Mouse (Mus musculus) embryonic facial prominence, embryonic 11.5 days (tissue): Measurements from ENCODE around the gene 2310022A10Rik. TPM values are rescaled to one million over a fixed set of nuclear protein-coding genes. Genes with fewer than 3 reads are reported as not detected.

ENCODE experiments used
- ATAC-seq: fragments of 200-750 bp; cut with Nextera tagmentation; replicated peaks from 2 replicates; pipeline ENCODE4 v1.8.0; 2017; ENCODE audit warnings: low read depth; ENCODE audit not compliant: insufficient number of reproducible peaks, low FRiP score, low TSS enrichment
- DNase-seq: peaks from one replicate; pipeline ENCODE4 v3.0.0-alpha.2; 2015; ENCODE audit warnings: low spot score
- H3K27ac ChIP-seq: fragments of 300-500 bp; sonication (generic); replicated peaks from 2 replicates; pipeline ENCODE4 v1.5.1; 2014; ENCODE audit warnings: mild to moderate bottlenecking, low read depth, low read length, control low read depth
- H3K27me3 ChIP-seq: fragments of 300-500 bp; sonication (generic); 2 replicates; pipeline ENCODE4 v1.6.1; 2014; ENCODE audit warnings: mild to moderate bottlenecking, low read length, moderate library complexity, mixed read lengths; ENCODE audit not compliant: control insufficient read depth, insufficient read depth
- H3K36me3 ChIP-seq: fragments of 300-500 bp; sonication (generic); replicated peaks from 2 replicates; pipeline ENCODE4 v1.6.1; 2014; ENCODE audit warnings: low read depth, mild to moderate bottlenecking, low read length, moderate library complexity, mixed read lengths; ENCODE audit not compliant: control insufficient read depth, insufficient read depth
- H3K4me1 ChIP-seq: fragments of 300-500 bp; sonication (generic); 2 replicates; pipeline ENCODE4 v1.6.1; 2014; ENCODE audit warnings: low read length, mixed read lengths; ENCODE audit not compliant: control insufficient read depth, insufficient read depth
- H3K4me2 ChIP-seq: fragments of 300-500 bp; sonication (generic); 2 replicates; pipeline ENCODE4 v1.6.1; 2014; ENCODE audit warnings: low read depth, mild to moderate bottlenecking, control low read depth, low read length, moderate library complexity
- H3K4me3 ChIP-seq: fragments of 300-500 bp; sonication (generic); 2 replicates; pipeline ENCODE4 v1.5.1; 2014; ENCODE audit warnings: low read depth, low read length, control low read depth
- H3K9ac ChIP-seq: fragments of 300-500 bp; sonication (generic); replicated peaks from 2 replicates; pipeline ENCODE4 v1.6.1; 2014; ENCODE audit warnings: mild to moderate bottlenecking, control low read depth, low read length
- H3K9me3 ChIP-seq: fragments of 300-500 bp; sonication (generic); replicated peaks from 2 replicates; pipeline ENCODE4 v1.6.1; 2016; ENCODE audit warnings: mild to moderate bottlenecking, low read length, inconsistent platforms, mixed read lengths; ENCODE audit not compliant: control insufficient read depth
- WGBS: fragments of 180-500 bp; shearing (Covaris S2); extraction: QIAGEN DNeasy Blood & Tissue Kit; methylation state at CpG from one replicate; pipeline ENCODE4 v1.1.7; 2014; 5-methylcytosine and 5-hydroxymethylcytosine counted together
- polyA plus RNA-seq: library from polyadenylated mRNA; unstranded; fragments of >200 nt; fragmentation: Nextera tagmentation; extraction: Ambion mirVana; gene quantifications from 2 replicates; pipeline ENCODE4 v1.2.1, GENCODE M21; 2014

2310022A10Rik gene
- polyA plus RNA-seq, 1 experiment from 2014 or later = 27.5 TPM

GRCm38 (mm10) chr7:27520104-27520503 lies 32.9 kb upstream of the 2310022A10Rik start:
- Histone ChIP-seq H3K4me3 (no peak overlapping the region), H3K27me3 (no peaks in the 10 kb centered on the region)

GRCm38 (mm10) chr7:27520599-27520998 lies 32.4 kb upstream of the 2310022A10Rik start:
- Histone ChIP-seq H3K36me3 (no peaks in the 10 kb centered on the region), H3K27me3 (no peaks in the 10 kb centered on the region), H3K4me2 (no peak overlapping the region), H3K4me1 (no peaks in the 10 kb centered on the region), H3K4me3 (no peak overlapping the region), H3K27ac (no peak overlapping the region), H3K9me3 (no peaks in the 10 kb centered on the region), H3K9ac (no peak overlapping the region)
- no peak for ATAC-seq
- WGBS = 69% methylated on average over 1 of the region's 1 CpGs
- no peak for DNase-seq

More at GRCm38 (mm10) chr7:27520104-27520503, 32.9 kb upstream of the 2310022A10Rik start:
- H3K27ac ChIP-seq = no peak overlapping the region
- no peaks in the 10 kb centered on the region for H3K4me1 ChIP-seq
- no peak for ATAC-seq
- no peaks in the 10 kb centered on the region for H3K36me3 ChIP-seq
- no peak for DNase-seq
- H3K9me3 ChIP-seq = no peaks in the 10 kb centered on the region
- no peak overlapping the region for H3K4me2 ChIP-seq
- no peak overlapping the region for H3K9ac ChIP-seq

- 71% methylated on average over 5 of the region's 5 CpGs for WGBS
- ATAC-seq = no peak
- H3K27me3 ChIP-seq = no peaks in the 10 kb centered on the region
These were observed 30.1 kb upstream of the 2310022A10Rik start, which contains the start of gene Hipk4 for GRCm38 (mm10) chr7:27522967-27523366. TSS of gene Hipk4 (plus strand) at chr7:27523267.

GRCm38 (mm10) chr7:27523805-27524204 lies 29.2 kb upstream of the 2310022A10Rik start:
- Histone ChIP-seq H3K27me3 (no peaks in the 10 kb centered on the region), H3K36me3 (no peaks in the 10 kb centered on the region), H3K4me1 (no peaks in the 10 kb centered on the region), H3K9me3 (no peaks in the 10 kb centered on the region), H3K4me2 (no peak overlapping the region), H3K9ac (no peak overlapping the region), H3K4me3 (no peak overlapping the region), H3K27ac (no peak overlapping the region)
- ATAC-seq (no peak), DNase-seq (no peak)
- WGBS = 93% methylated on average over 13 of the region's 13 CpGs

More at GRCm38 (mm10) chr7:27522967-27523366, 30.1 kb upstream of the 2310022A10Rik start, which contains the start of gene Hipk4:
- no peaks in the 10 kb centered on the region for H3K4me1 ChIP-seq
- no peak within 1 kb of the TSS for H3K27ac ChIP-seq
- no peaks in the 10 kb centered on the region for H3K36me3 ChIP-seq
- no peak within 1 kb of the TSS for H3K9ac ChIP-seq
- DNase-seq = no peak
- H3K4me2 ChIP-seq = no peak within 1 kb of the TSS
- H3K4me3 ChIP-seq = no peak within 1 kb of the TSS
- H3K9me3 ChIP-seq = no peaks in the 10 kb centered on the region

- ATAC-seq (peak; percentile 10; the same call in 1 of the 2 replicates), DNase-seq (peak; percentile 90)
- Histone ChIP-seq H3K27ac (no peak overlapping the region), H3K4me3 (no peak overlapping the region), H3K36me3 (no peaks in the 10 kb centered on the region), H3K4me1 (no peaks in the 10 kb centered on the region), H3K9me3 (no peaks in the 10 kb centered on the region), H3K27me3 (no peaks in the 10 kb centered on the region), H3K9ac (no peak overlapping the region), H3K4me2 (no peak overlapping the region)
- WGBS = 31% methylated on average over 10 of the region's 10 CpGs
These were observed 26.8 kb upstream of the 2310022A10Rik start for GRCm38 (mm10) chr7:27526039-27526827.

- H3K9ac ChIP-seq = no peak overlapping the region
- H3K27me3 ChIP-seq = no peaks in the 10 kb centered on the region
- no peaks in the 10 kb centered on the region for H3K4me1 ChIP-seq
- no peak overlapping the region for H3K4me3 ChIP-seq
- H3K4me2 ChIP-seq = no peak overlapping the region
- H3K27ac ChIP-seq = no peak overlapping the region
- no peaks in the 10 kb centered on the region for H3K9me3 ChIP-seq
- no peak for ATAC-seq
- WGBS = 83% methylated on average over 21 of the region's 21 CpGs
- no peaks in the 10 kb centered on the region for H3K36me3 ChIP-seq
- no peak for DNase-seq
These were observed 24.0 kb upstream of the 2310022A10Rik start for GRCm38 (mm10) chr7:27529070-27529469.

GRCm38 (mm10) chr7:27530937-27531336 lies 22.1 kb upstream of the 2310022A10Rik start:
- Histone ChIP-seq H3K9ac (no peak overlapping the region), H3K36me3 (no peaks in the 10 kb centered on the region), H3K27ac (no peak overlapping the region), H3K9me3 (no peaks in the 10 kb centered on the region), H3K4me1 (no peaks in the 10 kb centered on the region), H3K4me3 (no peak overlapping the region), H3K4me2 (no peak overlapping the region), H3K27me3 (no peaks in the 10 kb centered on the region)
- no peak for ATAC-seq
- WGBS = 75% methylated on average over 3 of the region's 3 CpGs
- DNase-seq = no peak

- H3K27ac ChIP-seq = no peak overlapping the region
- H3K9ac ChIP-seq = no peak overlapping the region
- no peak for DNase-seq
- H3K9me3 ChIP-seq = no peaks in the 10 kb centered on the region
- H3K4me1 ChIP-seq = no peaks in the 10 kb centered on the region
- no peak overlapping the region for H3K4me3 ChIP-seq
- no peak for ATAC-seq
- no peak overlapping the region for H3K4me2 ChIP-seq
- no peaks in the 10 kb centered on the region for H3K36me3 ChIP-seq
- WGBS = 91% methylated on average over 9 of the region's 10 CpGs
- no peaks in the 10 kb centered on the region for H3K27me3 ChIP-seq
These were observed 21.3 kb upstream of the 2310022A10Rik start for GRCm38 (mm10) chr7:27531707-27532106.
